Mouse (Mus musculus) midbrain, embryonic 12.5 days (tissue): ENCODE data around the gene Zic3. TPM values are rescaled to one million over a fixed set of nuclear protein-coding genes. Genes with fewer than 3 reads are reported as not detected.

Experiments
- ATAC-seq: fragments of 200-750 bp; cut with Nextera tagmentation; 2 replicates; pipeline ENCODE4 v1.8.0; 2017; ENCODE audit warnings: low read depth, moderate TSS enrichment, moderate library complexity; ENCODE audit not compliant: low FRiP score
- H3K27ac ChIP-seq: fragments of 300-500 bp; sonication (generic); replicated peaks from 2 replicates; pipeline ENCODE4 v1.5.1; 2016; ENCODE audit warnings: mild to moderate bottlenecking
- H3K27me3 ChIP-seq: fragments of 300-500 bp; sonication (generic); 2 replicates; pipeline ENCODE4 v1.6.1; 2016; ENCODE audit warnings: mild to moderate bottlenecking
- H3K36me3 ChIP-seq: fragments of 300-500 bp; sonication (generic); 2 replicates; pipeline ENCODE4 v1.6.1; 2016
- H3K4me1 ChIP-seq: fragments of 300-500 bp; sonication (generic); 2 replicates; pipeline ENCODE4 v1.6.1; 2016
- H3K4me2 ChIP-seq: fragments of 300-500 bp; sonication (generic); replicated peaks from 2 replicates; pipeline ENCODE4 v1.6.1; 2016; ENCODE audit warnings: mild to moderate bottlenecking, moderate library complexity
- H3K4me3 ChIP-seq: fragments of 300-500 bp; sonication (generic); 2 replicates; pipeline ENCODE4 v1.5.1; 2016; ENCODE audit warnings: mild to moderate bottlenecking
- H3K9ac ChIP-seq: fragments of 300-500 bp; sonication (generic); replicated peaks from 2 replicates; pipeline ENCODE4 v1.6.1; 2016; ENCODE audit warnings: mild to moderate bottlenecking, moderate library complexity
- H3K9me3 ChIP-seq: fragments of 300-500 bp; sonication (generic); 2 replicates; pipeline ENCODE4 v1.6.1; 2016; ENCODE audit warnings: mild to moderate bottlenecking
- WGBS: fragments of 180-500 bp; shearing (Covaris S2); methylation state at CpG from one replicate; pipeline ENCODE4 v1.1.7; 2016; 5-methylcytosine and 5-hydroxymethylcytosine counted together
- polyA plus RNA-seq: library from polyadenylated mRNA; unstranded; fragments of >200 nt; fragmentation: Nextera tagmentation; extraction: Ambion mirVana; gene quantifications from 2 replicates; pipeline ENCODE4 v1.2.1, GENCODE M21; 2016

The Zic3 gene
- polyA plus RNA-seq = 38.8 and 49.3 TPM in 2 replicates

- Histone ChIP-seq H3K27me3 (peaks cover 48% of the 10 kb centered on the region), H3K9me3 (no peaks in the 10 kb centered on the region), H3K4me3 (no peak within 1 kb of the TSS), H3K36me3 (no peaks in the 10 kb centered on the region), H3K27ac (no peak within 1 kb of the TSS), H3K4me2 (peak within 1 kb of the TSS; percentile 45; the same call in 1 of the 2 replicates), H3K9ac (no peak within 1 kb of the TSS), H3K4me1 (no peaks in the 10 kb centered on the region)
- 84% methylated on average over 2 of the region's 2 CpGs for WGBS
- no peak for ATAC-seq
Measured at GRCm38 (mm10) chrX:58022400-58022799, at the start of gene Zic3. Gene Zic3, plus strand, starts transcription at chrX:58022700.

GRCm38 (mm10) chrX:57982351-57982750 lies 40.1 kb upstream of the Zic3 start:
- Histone ChIP-seq H3K4me1 (no peaks in the 10 kb centered on the region), H3K4me3 (no peak overlapping the region), H3K9me3 (no peaks in the 10 kb centered on the region), H3K27me3 (no peaks in the 10 kb centered on the region), H3K4me2 (no peak overlapping the region), H3K9ac (no peak overlapping the region), H3K27ac (no peak overlapping the region), H3K36me3 (no peaks in the 10 kb centered on the region)
- no peak for ATAC-seq
- WGBS = 79% methylated on average over 4 of the region's 4 CpGs

GRCm38 (mm10) chrX:57987455-57988109 lies 34.9 kb upstream of the Zic3 start:
- no peak overlapping the region for H3K4me3 ChIP-seq
- H3K4me1 ChIP-seq = no peaks in the 10 kb centered on the region
- no peaks in the 10 kb centered on the region for H3K36me3 ChIP-seq
- H3K27me3 ChIP-seq = no peaks in the 10 kb centered on the region
- H3K9ac ChIP-seq = no peak overlapping the region
- no peaks in the 10 kb centered on the region for H3K9me3 ChIP-seq
- 45% methylated on average over 10 of the region's 10 CpGs for WGBS
- no peak overlapping the region for H3K4me2 ChIP-seq
- ATAC-seq = peak; percentile 79
- no peak overlapping the region for H3K27ac ChIP-seq

GRCm38 (mm10) chrX:58013391-58013790 lies 9.1 kb upstream of the Zic3 start:
- Histone ChIP-seq H3K36me3 (no peaks in the 10 kb centered on the region), H3K27me3 (peaks cover 39% of the 10 kb centered on the region), H3K27ac (no peak overlapping the region), H3K4me1 (no peaks in the 10 kb centered on the region), H3K4me3 (no peak overlapping the region), H3K9ac (no peak overlapping the region), H3K9me3 (no peaks in the 10 kb centered on the region), H3K4me2 (no peak overlapping the region)
- ATAC-seq = no peak
- WGBS = 69% methylated on average over 5 of the region's 5 CpGs

GRCm38 (mm10) chrX:58014093-58014492 lies 8.4 kb upstream of the Zic3 start:
- WGBS = 25% methylated on average over 12 of the region's 12 CpGs
- Histone ChIP-seq H3K4me1 (no peaks in the 10 kb centered on the region), H3K4me2 (no peak overlapping the region), H3K9ac (no peak overlapping the region), H3K36me3 (no peaks in the 10 kb centered on the region), H3K9me3 (no peaks in the 10 kb centered on the region), H3K4me3 (no peak overlapping the region), H3K27me3 (peaks cover 42% of the 10 kb centered on the region), H3K27ac (no peak overlapping the region)
- ATAC-seq = no peak

GRCm38 (mm10) chrX:58014761-58015160 lies 7.7 kb upstream of the Zic3 start:
- WGBS = 26% methylated on average over 13 of the region's 13 CpGs
- H3K9me3 ChIP-seq = no peaks in the 10 kb centered on the region
- peak overlapping the region; percentile 30; the same call in 1 of the 2 replicates for H3K4me2 ChIP-seq
- ATAC-seq = no peak
- H3K27me3 ChIP-seq = peaks cover 42% of the 10 kb centered on the region
- no peak overlapping the region for H3K4me3 ChIP-seq
- H3K36me3 ChIP-seq = no peaks in the 10 kb centered on the region
- H3K9ac ChIP-seq = no peak overlapping the region
- no peak overlapping the region for H3K27ac ChIP-seq
- no peaks in the 10 kb centered on the region for H3K4me1 ChIP-seq

- H3K4me3 ChIP-seq = peak overlapping the region; percentile 18
- 19% methylated on average over 29 of the region's 29 CpGs for WGBS
- H3K4me2 ChIP-seq = peak overlapping the region; percentile 30
- H3K4me1 ChIP-seq = no peaks in the 10 kb centered on the region
- H3K27me3 ChIP-seq = peaks cover 46% of the 10 kb centered on the region
- 0 out of 2 replicates have a peak overlapping the region, but pooled peaks have one; percentile 15 for H3K27ac ChIP-seq
- ATAC-seq = no peak
- 0 out of 2 replicates have a peak overlapping the region, but pooled peaks have one; percentile 43 for H3K9ac ChIP-seq
- H3K36me3 ChIP-seq = no peaks in the 10 kb centered on the region
- no peaks in the 10 kb centered on the region for H3K9me3 ChIP-seq
Measured at GRCm38 (mm10) chrX:58015336-58015945, 7.1 kb upstream of the Zic3 start.

- H3K9ac ChIP-seq = no peak overlapping the region
- H3K27me3 ChIP-seq = peaks cover 52% of the 10 kb centered on the region
- H3K4me1 ChIP-seq = no peaks in the 10 kb centered on the region
- no peaks in the 10 kb centered on the region for H3K9me3 ChIP-seq
- ATAC-seq = peak; percentile 76
- peak overlapping the region; percentile 45 for H3K4me2 ChIP-seq
- H3K36me3 ChIP-seq = no peaks in the 10 kb centered on the region
- 21% methylated on average over 24 of the region's 24 CpGs for WGBS
- no peak overlapping the region for H3K4me3 ChIP-seq
- peak overlapping the region; percentile 83; the same call in 1 of the 2 replicates for H3K27ac ChIP-seq
Measured at GRCm38 (mm10) chrX:58018720-58019119, 3.8 kb upstream of the Zic3 start.

GRCm38 (mm10) chrX:58019257-58019953 lies 3.1 kb upstream of the Zic3 start:
- Histone ChIP-seq H3K27ac (peak overlapping the region; percentile 83), H3K27me3 (peaks cover 50% of the 10 kb centered on the region), H3K9ac (peak overlapping the region; percentile 28; the same call in 1 of the 2 replicates), H3K4me1 (no peaks in the 10 kb centered on the region), H3K36me3 (no peaks in the 10 kb centered on the region), H3K4me3 (peak overlapping the region; percentile 35), H3K9me3 (no peaks in the 10 kb centered on the region), H3K4me2 (peak overlapping the region; percentile 45)
- ATAC-seq = peak; percentile 86
- 30% methylated on average over 29 of the region's 33 CpGs for WGBS

- peak overlapping the region; percentile 56 for H3K4me2 ChIP-seq
- 19% methylated on average over 9 of the region's 9 CpGs for WGBS
- H3K36me3 ChIP-seq = no peaks in the 10 kb centered on the region
- H3K4me3 ChIP-seq = peak overlapping the region; percentile 24
- H3K27ac ChIP-seq = peak overlapping the region; percentile 31
- H3K9ac ChIP-seq = peak overlapping the region; percentile 31; the same call in 1 of the 2 replicates
- H3K9me3 ChIP-seq = no peaks in the 10 kb centered on the region
- ATAC-seq = no peak
- H3K4me1 ChIP-seq = no peaks in the 10 kb centered on the region
- peaks cover 34% of the 10 kb centered on the region for H3K27me3 ChIP-seq
Measured at GRCm38 (mm10) chrX:58027631-58028030, 5.1 kb downstream of the Zic3 start.

- ATAC-seq = no peak
- H3K36me3 ChIP-seq = no peaks in the 10 kb centered on the region
- peak overlapping the region; percentile 35; the same call in 1 of the 2 replicates for H3K27ac ChIP-seq
- H3K9me3 ChIP-seq = no peaks in the 10 kb centered on the region
- H3K4me3 ChIP-seq = peak overlapping the region; percentile 24
- H3K4me2 ChIP-seq = peak overlapping the region; percentile 56
- peak overlapping the region; percentile 31 for H3K9ac ChIP-seq
- 10% methylated on average over 16 of the region's 16 CpGs for WGBS
- H3K4me1 ChIP-seq = no peaks in the 10 kb centered on the region
- H3K27me3 ChIP-seq = peaks cover 33% of the 10 kb centered on the region
Measured at GRCm38 (mm10) chrX:58028082-58028481, 5.6 kb downstream of the Zic3 start.

- WGBS = 27% methylated on average over 8 of the region's 8 CpGs
Measured at GRCm38 (mm10) chrX:58028858-58029257, 6.4 kb downstream of the Zic3 start.

More at GRCm38 (mm10) chrX:58028858-58029257, 6.4 kb downstream of the Zic3 start:
- Histone ChIP-seq H3K36me3 (no peaks in the 10 kb centered on the region), H3K27ac (peak overlapping the region; percentile 35; the same call in 1 of the 2 replicates), H3K9ac (no peak overlapping the region), H3K9me3 (no peaks in the 10 kb centered on the region), H3K4me1 (no peaks in the 10 kb centered on the region), H3K27me3 (peaks cover 28% of the 10 kb centered on the region), H3K4me3 (peak overlapping the region; percentile 56), H3K4me2 (peak overlapping the region; percentile 56)
- no peak for ATAC-seq
